Mouse (Mus musculus): Measurements from ENCODE around the gene Rgsl1.
A peak's percentile ranks its signal among the peaks of the same experiment; 100 is the strongest.
"Not testable (repeated sequence)": the region's sequence is repeated elsewhere in the genome, so short reads cannot be mapped to it uniquely, and the experiment has no call there.

Gene Rgsl1

DNA sequence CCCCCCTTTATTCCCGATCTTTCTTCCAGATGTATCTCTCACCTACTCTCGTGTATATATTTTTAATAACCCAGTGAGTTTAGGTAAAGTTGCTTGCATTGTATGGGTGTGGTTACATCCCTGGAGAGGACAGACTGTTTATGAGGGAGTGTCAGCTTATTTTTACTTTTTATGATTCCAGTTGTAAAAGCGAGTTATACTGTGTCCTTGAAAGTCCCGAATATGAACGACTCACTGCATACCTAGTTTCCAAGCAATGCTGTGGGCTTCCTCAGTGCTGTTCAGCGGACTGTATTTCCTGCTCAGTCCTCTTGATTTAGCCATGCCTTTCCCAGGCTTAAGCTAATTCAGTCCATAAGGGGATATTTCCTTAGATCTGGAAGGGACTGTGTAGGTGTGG lies 68.8 kb downstream of the Rgsl1 start:
- DNase-seq, result no peak

DNA sequence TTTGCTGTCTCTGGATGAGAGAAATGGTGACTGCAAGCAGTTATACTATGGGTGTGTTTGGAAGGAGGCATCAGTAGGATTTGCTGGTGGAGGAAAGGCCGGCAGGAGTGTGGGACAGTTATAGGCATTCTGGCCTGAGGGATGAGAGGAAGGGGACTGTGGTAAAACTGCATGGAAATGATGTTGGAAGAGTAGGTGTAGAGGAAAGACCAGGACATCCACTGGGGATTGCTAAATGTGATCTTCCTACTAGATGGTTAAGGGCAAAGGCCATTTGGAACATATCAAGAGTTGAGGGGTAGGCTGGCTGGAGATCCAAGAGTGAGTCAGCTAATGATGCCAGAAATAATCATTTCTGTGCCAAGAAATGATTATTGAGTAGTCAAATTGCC lies 73.2 kb downstream of the Rgsl1 start:
- no peak for DNase-seq

DNA sequence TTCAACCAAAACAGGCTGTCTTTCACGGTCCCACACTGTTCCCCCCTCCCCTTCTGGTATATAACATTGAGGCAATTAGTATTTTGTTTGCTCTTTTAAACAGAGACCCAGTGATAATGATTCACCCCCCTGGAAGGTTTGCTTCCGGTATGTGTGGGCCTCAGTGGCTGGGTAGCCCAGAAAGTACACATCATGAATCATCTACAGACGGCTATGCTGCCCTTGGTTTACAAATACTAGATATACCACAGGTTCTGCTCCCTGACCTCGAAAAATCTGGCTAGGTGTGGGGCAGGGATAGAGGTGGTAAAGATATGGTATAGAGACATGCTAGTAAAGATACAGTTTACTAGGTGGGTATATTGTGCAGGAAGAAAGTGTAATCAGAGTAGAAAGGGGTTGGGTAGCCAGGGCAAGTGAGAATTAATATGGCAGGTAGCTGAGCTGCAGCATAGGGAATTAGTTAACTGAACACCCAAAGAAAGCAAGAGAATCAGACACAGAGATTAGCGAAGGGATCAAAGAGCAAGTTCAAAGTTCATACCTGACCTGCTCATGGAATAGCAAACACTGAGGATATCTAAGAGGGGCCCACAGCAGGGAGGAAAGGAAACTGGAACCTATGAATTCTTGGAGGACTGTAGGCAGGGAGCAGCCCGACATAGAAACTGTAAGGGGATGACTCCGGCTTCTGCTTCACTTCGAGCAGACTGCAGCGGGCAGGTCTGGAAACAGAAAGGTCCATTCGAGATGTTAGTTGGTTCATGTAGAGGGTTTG lies 73.8 kb downstream of the Rgsl1 start:
- DNase-seq, result no peak

DNA sequence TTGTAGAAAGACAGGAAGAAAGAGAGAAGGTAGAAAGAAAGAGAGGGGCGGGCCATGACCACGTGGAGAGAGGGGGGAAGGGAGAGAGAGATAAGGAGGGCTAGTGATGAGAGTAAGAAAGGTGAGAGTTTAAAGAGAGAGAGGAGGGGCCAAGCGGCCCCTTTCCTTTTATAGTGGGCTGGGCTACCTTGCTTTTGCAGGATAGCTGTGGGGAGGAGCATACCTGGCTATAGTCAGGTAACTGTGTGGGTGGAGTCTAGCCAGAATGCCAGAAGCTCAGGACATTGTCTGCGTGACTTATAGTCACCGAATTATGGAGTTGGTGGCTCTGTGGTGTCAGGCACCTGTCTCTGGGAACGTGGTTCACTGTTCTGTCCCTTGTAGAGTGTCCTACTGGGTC lies 74.4 kb downstream of the Rgsl1 start:
- not testable (repeated sequence) for DNase-seq

DNA sequence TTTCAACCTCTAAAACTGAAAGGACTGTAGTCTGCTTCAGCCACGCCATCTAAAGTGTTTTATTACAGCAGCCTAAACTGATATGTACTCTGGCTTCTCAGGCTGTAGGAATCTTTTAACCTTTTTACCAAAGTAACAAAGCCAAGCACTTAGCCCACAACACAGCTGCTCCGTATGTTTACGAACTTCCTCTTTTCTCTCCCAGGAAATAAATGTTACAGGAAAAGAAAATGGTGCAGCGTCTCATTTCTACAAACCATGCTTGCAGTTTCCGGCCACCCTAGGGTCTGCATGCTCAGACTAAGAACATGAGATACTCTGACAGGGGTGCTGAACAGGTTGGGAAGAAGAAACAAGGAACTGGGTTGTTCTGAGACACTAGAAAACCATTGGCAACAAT lies 75.5 kb downstream of the Rgsl1 start:
- no peak for DNase-seq

DNA sequence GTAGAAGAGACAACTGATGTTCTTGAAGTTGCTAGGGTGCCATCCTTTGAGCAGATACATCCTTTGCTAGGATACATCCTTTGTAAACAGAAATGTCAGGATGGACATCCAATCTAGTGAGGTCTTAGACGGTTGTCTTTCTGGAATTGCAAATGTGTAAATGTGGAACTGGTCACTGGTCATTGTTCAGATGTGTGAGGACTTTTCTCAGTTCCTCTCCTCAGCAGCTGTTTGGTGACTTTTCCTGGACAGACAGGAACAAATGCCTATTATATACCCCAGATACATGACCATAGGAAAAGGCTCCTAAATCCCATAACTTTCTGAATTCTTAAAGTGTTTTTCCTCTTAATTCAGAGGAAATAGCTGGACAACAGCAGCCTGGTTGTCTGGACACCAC lies 76.7 kb downstream of the Rgsl1 start:
- no peak for DNase-seq

DNA sequence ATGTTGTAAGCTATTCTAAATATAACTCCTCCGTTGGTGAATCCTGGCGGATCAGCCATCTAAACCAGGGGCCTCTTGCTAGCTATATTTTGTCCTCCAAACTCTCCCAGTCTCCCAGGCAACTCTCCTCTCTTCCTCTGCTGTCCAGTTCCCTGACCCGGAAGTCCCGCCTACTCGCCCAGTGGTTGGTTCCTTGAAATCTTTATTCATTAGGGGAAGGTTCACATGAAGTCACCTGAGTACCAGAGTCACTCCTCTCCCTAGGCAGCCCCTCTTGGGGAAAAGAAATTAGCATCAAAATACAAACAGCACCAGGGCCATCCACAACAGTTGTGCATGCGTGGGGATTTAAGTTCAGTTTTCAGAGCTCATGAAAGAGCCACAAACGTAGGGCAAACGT lies 77.6 kb downstream of the Rgsl1 start:
- no peak for DNase-seq

DNA sequence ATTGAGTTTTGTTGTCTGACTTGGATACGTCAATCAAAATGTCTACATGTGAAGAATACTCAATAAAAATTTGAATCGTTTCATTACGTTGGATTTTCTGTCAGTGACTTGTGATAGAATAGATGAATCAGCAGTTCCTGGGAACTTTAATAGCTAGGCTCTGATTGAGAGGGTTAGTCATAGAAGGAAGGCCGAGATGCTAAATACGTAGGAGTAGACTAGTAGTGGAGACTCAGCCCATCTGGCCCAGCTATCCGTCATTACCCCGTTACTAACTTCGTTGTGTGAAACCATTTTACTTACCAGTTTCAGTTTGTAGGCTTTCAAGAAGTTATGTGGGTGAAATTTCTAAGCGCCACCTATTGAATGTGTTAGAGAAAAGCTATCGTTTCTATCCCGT lies 79.8 kb downstream of the Rgsl1 start:
- DNase-seq, result no peak

DNA sequence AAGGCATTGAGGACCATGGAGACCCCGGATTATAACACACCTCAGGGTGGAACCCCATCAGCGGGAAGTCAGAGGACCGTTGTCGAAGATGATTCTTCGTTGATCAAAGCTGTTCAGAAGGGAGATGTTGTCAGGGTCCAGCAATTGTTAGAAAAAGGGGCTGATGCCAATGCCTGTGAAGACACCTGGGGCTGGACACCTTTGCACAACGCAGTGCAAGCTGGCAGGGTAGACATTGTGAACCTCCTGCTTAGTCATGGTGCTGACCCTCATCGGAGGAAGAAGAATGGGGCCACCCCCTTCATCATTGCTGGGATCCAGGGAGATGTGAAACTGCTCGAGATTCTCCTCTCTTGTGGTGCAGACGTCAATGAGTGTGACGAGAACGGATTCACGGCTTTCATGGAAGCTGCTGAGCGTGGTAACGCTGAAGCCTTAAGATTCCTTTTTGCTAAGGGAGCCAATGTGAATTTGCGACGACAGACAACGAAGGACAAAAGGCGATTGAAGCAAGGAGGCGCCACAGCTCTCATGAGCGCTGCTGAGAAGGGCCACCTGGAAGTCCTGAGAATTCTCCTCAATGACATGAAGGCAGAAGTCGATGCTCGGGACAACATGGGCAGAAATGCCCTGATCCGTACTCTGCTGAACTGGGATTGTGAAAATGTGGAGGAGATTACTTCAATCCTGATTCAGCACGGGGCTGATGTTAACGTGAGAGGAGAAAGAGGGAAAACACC lies 90.0 kb downstream of the Rgsl1 start:
- DNase-seq, result no peak

DNA sequence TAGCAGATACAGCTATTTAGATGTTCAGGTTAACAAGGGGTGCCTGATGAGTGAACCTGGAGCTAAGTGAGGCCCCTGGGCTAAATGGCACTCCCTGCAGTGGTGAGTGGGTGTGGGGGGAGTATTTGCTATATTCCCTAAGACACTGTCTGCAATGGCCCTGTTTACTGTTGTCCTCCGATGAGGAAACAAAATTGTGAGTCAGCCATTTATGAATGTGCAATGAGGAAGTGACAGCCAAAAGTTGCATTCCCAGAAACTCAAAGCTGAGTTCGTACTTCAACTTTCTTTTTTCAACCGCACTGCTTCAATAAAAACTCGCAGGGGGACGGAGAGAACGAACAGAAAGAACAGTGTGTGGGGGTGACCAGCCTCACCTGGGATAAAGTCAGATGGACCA lies 91.4 kb downstream of the Rgsl1 start:
- DNase-seq, result no peak

DNA sequence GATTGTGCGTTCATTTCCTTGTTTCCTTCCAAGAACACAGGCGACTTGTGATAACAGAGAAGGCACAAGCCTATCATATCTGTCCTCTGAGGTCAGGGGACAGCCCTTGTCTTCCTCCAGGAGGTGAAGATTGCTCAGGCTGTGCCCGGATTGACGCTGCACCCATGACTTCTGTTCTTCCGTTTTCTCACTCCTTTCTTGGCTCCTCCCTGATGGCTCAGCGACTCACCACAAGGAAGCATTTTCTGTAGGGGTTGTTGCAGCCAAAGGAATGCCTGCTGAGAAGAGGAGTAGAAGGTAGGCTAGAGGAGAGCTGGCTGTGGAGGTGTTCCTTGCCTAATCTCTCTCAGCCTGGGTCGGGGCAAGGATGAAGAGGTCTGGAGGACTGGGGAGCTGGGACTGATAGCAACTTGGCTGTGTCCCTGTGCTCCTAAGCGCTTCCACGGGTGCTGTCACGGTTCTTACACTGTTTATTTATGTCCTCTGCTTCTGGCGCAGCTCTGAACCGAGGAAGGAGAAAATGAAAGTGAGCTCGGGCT lies 92.1 kb downstream of the Rgsl1 start:
- DNase-seq, result no peak

DNA sequence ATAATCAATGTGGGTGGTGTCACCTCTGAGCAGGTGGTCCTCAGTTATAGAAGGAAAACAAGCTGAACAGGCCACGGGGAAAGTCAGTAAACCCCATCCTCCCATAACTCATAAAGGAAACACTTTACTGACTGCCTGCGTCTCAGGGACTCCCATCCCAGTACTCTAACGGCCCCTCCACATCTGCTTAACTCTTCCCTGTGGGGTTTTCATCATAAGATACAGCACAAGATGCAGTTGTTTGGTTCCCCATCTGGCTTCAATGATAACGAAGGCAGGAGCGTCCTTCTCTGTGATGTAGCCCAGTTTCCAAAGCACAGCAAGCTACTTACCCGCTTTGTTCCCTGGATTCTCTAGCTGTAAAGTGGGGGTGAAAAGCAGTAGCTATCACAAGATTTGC lies 93.9 kb downstream of the Rgsl1 start:
- DNase-seq, result no peak

DNA sequence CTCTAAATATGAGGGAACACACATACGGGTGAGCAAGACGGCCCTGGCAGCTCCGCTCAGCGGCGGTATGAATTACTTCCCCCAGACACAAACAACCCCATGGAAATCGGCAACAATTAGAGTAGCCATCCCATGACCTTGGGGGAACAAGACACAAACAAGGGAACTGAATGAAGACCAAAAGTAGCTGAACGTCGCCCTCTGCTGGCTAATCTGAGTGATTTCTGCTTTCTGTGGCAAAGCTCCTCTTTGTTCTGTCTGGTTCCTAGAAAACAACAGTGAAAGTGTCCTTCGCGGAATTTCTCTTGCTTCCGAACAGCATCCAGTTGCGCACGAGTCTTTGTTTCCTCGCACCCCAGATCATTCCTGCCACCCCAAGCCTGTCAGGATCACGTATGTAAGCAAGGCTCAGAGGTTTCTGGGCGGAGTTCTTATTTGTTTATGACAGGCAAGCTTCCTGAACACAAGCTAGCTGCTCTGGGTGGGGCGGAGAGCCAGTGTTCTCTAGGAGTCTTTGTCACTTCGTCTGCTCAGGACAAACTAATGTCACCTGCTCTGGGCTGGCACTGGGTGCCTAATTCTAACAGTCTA lies 94.6 kb downstream of the Rgsl1 start, which contains the start of gene Rnasel:
Rnasel (plus strand) TSS at position 216 of the 591 bp plus-strand sequence.
- DNase-seq, result peak; percentile 65 to 72

DNA sequence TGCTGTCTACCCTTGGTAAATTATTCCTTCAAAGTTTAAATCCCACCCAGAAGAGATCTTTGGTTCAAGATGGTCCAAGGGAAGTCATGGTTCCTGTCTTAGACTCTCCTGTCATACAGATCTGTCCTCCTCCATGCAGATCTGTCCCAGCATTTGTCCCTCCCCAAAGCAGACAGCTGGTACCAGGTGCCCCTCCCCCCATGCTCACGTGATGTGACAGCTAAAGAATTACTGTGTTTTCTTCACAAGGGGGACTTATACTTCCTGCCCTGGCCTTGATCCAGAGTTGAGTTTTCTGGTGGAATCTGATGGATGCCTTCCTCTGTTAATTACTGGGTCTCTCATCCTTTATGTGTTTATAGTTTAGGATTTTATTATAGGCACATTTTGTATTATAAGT lies 95.4 kb downstream of the Rgsl1 start:
- DNase-seq, result no peak

DNA sequence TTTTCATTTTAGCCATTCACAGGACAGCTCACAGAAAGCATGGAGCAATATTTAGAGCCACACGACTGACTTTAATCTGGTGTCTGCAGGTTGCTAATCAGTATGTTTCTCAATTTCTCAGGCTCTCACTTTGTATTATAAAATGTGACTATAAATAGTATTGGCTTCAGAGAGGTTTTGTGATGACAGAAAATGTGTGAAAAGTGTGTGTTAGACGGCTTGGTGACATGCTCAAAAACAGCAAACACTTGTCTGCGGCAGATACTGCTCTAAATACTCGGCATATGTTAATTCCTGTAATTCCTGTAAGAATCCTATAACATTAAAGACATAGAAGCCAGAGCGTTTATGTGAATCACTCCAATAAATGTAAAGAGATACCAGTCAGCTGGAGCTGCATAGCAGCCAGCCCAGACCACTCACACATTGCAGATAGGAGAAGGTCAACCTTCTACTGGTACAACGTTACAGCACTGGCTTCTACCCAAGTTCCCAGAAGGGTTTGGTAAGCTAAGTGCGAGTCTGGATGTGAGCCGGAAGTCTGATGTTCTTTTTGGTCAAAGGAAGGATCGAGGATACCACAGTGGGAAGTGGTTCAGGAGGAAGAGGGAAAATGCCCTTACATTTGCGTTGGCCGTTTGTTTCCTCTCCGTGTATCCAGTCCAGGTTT lies 95.9 kb downstream of the Rgsl1 start:
- DNase-seq, result no peak

DNA sequence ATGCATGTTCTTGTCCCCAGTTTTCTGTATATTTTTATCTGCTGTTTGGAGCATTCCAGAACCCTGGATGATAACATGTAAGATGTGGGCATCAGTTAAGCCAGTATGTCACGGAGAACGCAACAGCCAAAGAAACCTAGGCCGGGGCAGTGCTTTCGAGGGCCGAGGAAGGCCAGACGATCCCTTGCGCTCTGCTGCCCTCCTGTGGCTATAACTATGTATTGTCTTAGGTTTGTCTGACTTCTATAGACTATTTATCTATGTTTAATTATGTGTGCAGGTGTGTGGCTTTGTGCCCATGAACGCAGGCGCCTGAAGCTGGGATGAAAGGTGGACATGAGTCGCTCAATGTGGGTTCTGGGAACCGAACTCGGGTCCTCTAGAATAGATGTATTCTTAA lies 97.2 kb downstream of the Rgsl1 start:
- DNase-seq, result peak; percentile 72 to 83

DNA sequence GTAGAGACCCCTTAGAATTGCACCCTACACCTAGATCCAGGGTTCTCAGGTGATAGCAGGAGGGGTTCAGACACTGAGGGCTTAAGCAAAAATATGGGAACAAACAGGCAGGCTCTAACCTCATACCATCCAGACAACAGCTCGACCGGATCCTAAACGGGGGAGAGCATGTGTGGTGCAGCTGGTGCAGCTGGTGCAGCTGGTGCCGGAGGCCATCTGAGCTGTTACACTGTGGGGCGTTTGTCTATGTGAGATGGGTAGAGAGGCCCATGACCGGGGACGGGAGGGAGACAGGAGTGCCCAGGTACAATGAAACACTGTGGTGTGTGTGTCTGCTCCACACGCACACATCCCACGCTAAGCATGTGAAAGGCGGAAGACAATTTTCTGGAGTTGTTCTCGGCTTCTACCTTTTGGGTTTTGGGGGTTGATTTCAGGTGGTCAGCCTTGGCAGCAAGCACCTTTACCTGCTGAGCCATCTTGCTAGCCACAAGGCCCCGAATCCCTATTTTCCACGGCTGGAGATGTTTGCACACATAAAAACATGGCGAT lies 97.7 kb downstream of the Rgsl1 start:
- no peak for DNase-seq

DNA sequence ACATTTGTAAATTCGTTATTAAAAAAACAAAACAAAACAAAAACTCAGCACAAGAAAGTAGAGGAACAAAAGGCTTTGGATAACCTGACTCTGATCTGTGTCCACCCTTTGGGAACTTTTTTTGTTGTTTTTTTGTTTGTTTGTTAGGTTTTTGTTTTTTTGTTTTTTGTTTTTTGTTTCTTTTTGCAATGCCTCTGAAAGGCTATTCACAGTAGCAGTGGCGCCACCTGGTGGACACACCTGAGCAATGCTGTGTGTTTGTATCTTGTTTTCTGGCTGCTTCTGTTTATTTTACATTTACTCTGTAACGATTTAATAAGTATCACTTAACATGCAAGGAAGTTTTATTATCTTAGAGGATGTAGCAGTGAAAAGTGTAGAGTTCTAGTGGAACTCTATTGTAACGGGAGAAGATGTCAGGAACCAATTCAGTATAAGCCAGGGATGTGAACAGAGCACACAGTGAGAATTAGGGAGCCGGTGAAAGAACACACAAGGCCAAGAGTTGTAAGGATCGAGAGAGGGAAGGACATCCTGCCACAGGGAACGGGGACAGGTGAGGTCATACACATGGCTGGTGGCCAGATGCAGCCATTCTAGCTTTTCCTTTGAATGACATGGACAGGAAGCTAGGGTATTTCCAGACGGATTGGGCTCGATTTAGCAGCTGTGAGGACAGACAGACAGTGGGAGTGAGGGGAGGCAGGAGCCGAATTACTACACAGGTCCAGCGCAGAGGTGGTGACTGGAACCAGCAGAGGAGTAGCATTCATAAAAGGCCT lies 101.4 kb downstream of the Rgsl1 start:
- peak; percentile 87 to 89 for DNase-seq

DNA sequence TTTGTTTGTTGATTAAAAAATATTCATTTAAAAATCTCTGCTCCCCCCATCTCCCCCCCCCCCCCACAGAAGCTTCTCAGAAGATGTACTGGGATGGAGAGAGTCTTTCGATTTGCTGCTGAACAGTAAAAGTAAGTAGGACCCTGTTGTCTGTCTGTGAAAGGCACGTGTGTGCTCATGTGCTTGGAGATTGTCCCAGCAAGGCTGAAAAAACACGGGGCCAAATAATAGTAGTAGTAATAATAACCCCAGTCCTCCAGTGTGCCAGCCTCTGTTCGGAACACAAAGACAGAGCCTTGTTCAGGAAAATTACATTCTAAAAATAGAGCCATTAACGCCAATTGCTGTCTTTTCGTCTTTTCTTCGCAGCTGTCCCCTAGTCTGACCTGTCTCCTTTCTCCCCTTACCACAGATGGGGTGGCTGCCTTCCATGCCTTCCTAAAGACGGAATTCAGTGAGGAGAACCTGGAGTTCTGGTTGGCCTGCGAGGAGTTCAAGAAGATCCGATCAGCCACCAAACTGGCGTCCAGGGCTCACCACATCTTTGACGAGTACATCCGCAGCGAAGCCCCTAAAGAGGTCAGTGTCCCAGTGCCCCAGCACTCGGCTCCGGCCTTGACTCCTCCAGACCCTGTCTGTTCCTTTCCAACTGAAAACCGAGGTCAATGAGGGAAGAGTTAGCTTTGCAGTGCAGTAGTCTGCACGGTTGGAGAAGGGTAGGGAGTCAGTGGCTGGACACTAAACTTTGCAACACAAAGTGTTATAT lies 102.2 kb downstream of the Rgsl1 start:
- no peak for DNase-seq

DNA sequence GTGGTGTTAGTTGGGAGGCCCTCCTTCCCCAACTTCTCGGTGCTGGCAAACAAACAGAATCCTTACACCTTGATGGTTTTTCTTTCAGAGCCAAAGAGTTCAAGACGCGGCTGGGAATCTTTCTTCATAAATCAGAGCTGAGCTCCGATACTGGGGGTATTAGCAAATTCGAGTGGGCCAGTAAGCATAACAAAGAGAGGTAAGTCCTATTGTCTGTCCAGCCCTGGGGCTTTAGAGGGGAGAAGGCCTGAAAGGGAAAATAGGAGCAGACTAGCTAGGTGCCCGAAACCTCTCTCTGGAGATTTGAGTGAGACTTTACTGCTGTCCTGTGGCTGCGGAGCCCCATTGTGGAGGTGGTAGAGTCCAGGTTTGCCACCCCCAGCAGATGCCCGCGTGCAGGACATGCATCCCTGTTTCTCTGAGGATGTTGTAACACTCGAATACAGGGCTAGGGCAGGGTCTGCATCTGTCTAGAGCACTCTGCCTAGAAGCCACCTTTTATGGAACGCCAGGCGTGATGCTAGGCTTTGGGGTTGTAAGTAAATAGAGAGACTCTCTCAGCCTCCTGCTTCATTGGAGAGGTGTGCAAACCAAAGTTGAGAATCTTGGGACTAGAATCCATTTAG lies 103.1 kb downstream of the Rgsl1 start:
- peak; percentile 20 to 34 for DNase-seq

DNA sequence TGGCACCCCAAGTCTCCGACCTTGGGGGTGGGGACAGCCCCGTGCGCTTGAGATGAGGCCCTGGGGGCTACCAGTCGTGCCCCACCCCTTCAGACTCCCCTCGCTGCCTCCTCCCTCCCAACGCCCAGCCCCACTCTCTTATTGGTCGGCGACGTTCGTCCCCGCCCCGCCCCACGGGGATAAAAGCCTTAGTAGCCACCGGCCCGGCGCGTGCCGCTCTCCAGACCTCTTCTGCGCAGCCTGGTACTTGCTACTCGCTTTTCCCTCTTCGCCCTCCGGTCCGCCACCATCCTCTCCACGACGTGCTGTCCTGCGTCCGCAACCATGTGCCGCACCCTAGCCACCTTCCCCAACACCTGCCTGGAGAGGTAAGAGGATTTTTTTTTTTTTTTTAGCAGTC lies 103.8 kb downstream of the Rgsl1 start, which contains the start of gene Rgs16:
Rgs16 (plus strand) TSS at position 205 of the 400 bp plus-strand sequence.
- peak; percentile 79 to 85 for DNase-seq
